Mouse (Mus musculus) CH12.LX (cell line): Measurements from ENCODE around the gene Dhx38.

Experiments used
- CHD2 ChIP-seq: IDR thresholded peaks from 2 replicates; pipeline ENCODE4 v1.6.1; 2011; ENCODE audit warnings: low read length, improper control_type of control experiment
- CTCF ChIP-seq, 2 experiments: IDR thresholded peaks in 1 of 2; conservative IDR thresholded peaks in 1 of 2; 2 replicates each; pipeline ENCODE4 v1.5.1; 2011 to 2012; ENCODE audit warnings: low read depth in 2 of 2, low read length in 2 of 2, improper control_type of control experiment in 1 of 2, inconsistent platforms in 1 of 2, mild to moderate bottlenecking in 1 of 2, moderate library complexity in 1 of 2
- E2F4 ChIP-seq: IDR thresholded peaks from 2 replicates; pipeline ENCODE4 v1.6.1; 2011; ENCODE audit warnings: low read depth, low read length, improper control_type of control experiment; ENCODE audit not compliant: insufficient replicate concordance
- HCFC1 ChIP-seq: IDR thresholded peaks from 2 replicates; pipeline ENCODE4 v1.6.1; 2012; ENCODE audit warnings: low read depth, mild to moderate bottlenecking, inconsistent platforms, low read length, improper control_type of control experiment
- MXI1 ChIP-seq: IDR thresholded peaks from 2 replicates; pipeline ENCODE4 v1.6.1; 2011; ENCODE audit warnings: mild to moderate bottlenecking, low read depth, low read length, improper control_type of control experiment
- NELFE ChIP-seq: IDR thresholded peaks from 2 replicates; pipeline ENCODE4 v1.6.1; 2011; ENCODE audit warnings: low read depth, low read length, improper control_type of control experiment
- NRF1 ChIP-seq: IDR thresholded peaks from 2 replicates; pipeline ENCODE4 v1.6.1; 2014; ENCODE audit warnings: low read depth, mild to moderate bottlenecking, inconsistent platforms, low read length, improper control_type of control experiment, moderate library complexity
- PAX5 ChIP-seq: IDR thresholded peaks from 2 replicates; pipeline ENCODE4 v1.6.1; 2012; ENCODE audit warnings: low read length, inconsistent platforms, mixed read lengths
- POLR2A ChIP-seq: IDR thresholded peaks from 2 replicates; pipeline ENCODE4 v1.6.1; 2011; ENCODE audit warnings: low read depth, mild to moderate bottlenecking, improper control_type of control experiment, low read length
- RAD21 ChIP-seq: IDR thresholded peaks from 2 replicates; pipeline ENCODE4 v1.6.1; 2011; ENCODE audit warnings: low read depth, mild to moderate bottlenecking, low read length, improper control_type of control experiment, moderate library complexity
- SIN3A ChIP-seq: IDR thresholded peaks from 2 replicates; pipeline ENCODE4 v1.6.1; 2012; ENCODE audit warnings: low read length, improper control_type of control experiment, inconsistent platforms
- TCF12 ChIP-seq: IDR thresholded peaks from 2 replicates; pipeline ENCODE4 v1.6.1; 2014; ENCODE audit warnings: low read depth, mild to moderate bottlenecking, inconsistent platforms, low read length, improper control_type of control experiment
- USF1 ChIP-seq: IDR thresholded peaks from 2 replicates; pipeline ENCODE4 v1.6.1; 2014; ENCODE audit warnings: low read depth, mild to moderate bottlenecking, inconsistent platforms, low read length, improper control_type of control experiment
- ZC3H11A ChIP-seq: IDR thresholded peaks from 2 replicates; pipeline ENCODE4 v1.6.1; 2012; ENCODE audit warnings: low read depth, mild to moderate bottlenecking, inconsistent platforms, low read length, improper control_type of control experiment

- no peak for TF ChIP-seq HCFC1
- no peak for TF ChIP-seq PAX5
- peak; percentile 44 to 80; a peak in 3 of 4 replicates for TF ChIP-seq CTCF (conservative IDR thresholded peaks at IDR 0.05 in 1 of 2, IDR thresholded peaks at IDR 0.05 in 1 of 2; ENCODE audit: low read depth in 2 of 2, low read length in 2 of 2)
- peak; percentile 48 for TF ChIP-seq RAD21
- no peak for TF ChIP-seq CHD2
- TF ChIP-seq USF1, result no peak
- TF ChIP-seq POLR2A, result no peak
- no peak for TF ChIP-seq NELFE
- TF ChIP-seq TCF12, result no peak
- TF ChIP-seq E2F4, result no peak
- TF ChIP-seq ZC3H11A, result no peak
- no peak for TF ChIP-seq SIN3A
- TF ChIP-seq MXI1, result no peak
- no peak for TF ChIP-seq NRF1
These were observed 27.6 kb upstream of the Dhx38 start for GRCm38 (mm10) chr8:109593117-109593788.
